Mouse (Mus musculus) forebrain, embryonic 12.5 days (tissue): ENCODE measurements around the gene Adamts4. TPM values are rescaled to one million over a fixed set of nuclear protein-coding genes. Genes with fewer than 3 reads are reported as not detected.

ENCODE experiments used
- ATAC-seq: fragments of 200-750 bp; cut with Nextera tagmentation; 2 replicates; pipeline ENCODE4 v1.8.0; 2017; ENCODE audit warnings: moderate TSS enrichment; ENCODE audit not compliant: low FRiP score
- H3K27ac ChIP-seq: fragments of 300-500 bp; sonication (generic); 2 replicates; pipeline ENCODE4 v1.5.1; 2016; ENCODE audit warnings: mild to moderate bottlenecking
- H3K27me3 ChIP-seq: fragments of 300-500 bp; sonication (generic); 2 replicates; pipeline ENCODE4 v1.6.1; 2016; ENCODE audit warnings: mild to moderate bottlenecking
- H3K36me3 ChIP-seq: fragments of 300-500 bp; sonication (generic); replicated peaks from 2 replicates; pipeline ENCODE4 v1.6.1; 2016; ENCODE audit warnings: mild to moderate bottlenecking
- H3K4me1 ChIP-seq: fragments of 300-500 bp; sonication (generic); 2 replicates; pipeline ENCODE4 v1.6.1; 2016
- H3K4me2 ChIP-seq: fragments of 300-500 bp; sonication (generic); 2 replicates; pipeline ENCODE4 v1.6.1; 2016; ENCODE audit warnings: mild to moderate bottlenecking, moderate library complexity
- H3K4me3 ChIP-seq: fragments of 300-500 bp; sonication (generic); replicated peaks from 2 replicates; pipeline ENCODE4 v1.5.1; 2016; ENCODE audit warnings: mild to moderate bottlenecking
- H3K9ac ChIP-seq: fragments of 300-500 bp; sonication (generic); 2 replicates; pipeline ENCODE4 v1.6.1; 2016; ENCODE audit warnings: mild to moderate bottlenecking
- H3K9me3 ChIP-seq: fragments of 300-500 bp; sonication (generic); 2 replicates; pipeline ENCODE4 v1.6.1; 2016
- WGBS: fragments of 180-500 bp; shearing (Covaris S2); methylation state at CpG from one replicate; pipeline ENCODE4 v1.1.7; 2016; 5-methylcytosine and 5-hydroxymethylcytosine counted together
- polyA plus RNA-seq: library from polyadenylated mRNA; unstranded; fragments of >200 nt; fragmentation: Nextera tagmentation; extraction: Ambion mirVana; gene quantifications from 2 replicates; pipeline ENCODE4 v1.2.1, GENCODE M21; 2016

Adamts4 gene
- polyA plus RNA-seq, 1 experiment from 2014 or later: 8.9 TPM

DNA sequence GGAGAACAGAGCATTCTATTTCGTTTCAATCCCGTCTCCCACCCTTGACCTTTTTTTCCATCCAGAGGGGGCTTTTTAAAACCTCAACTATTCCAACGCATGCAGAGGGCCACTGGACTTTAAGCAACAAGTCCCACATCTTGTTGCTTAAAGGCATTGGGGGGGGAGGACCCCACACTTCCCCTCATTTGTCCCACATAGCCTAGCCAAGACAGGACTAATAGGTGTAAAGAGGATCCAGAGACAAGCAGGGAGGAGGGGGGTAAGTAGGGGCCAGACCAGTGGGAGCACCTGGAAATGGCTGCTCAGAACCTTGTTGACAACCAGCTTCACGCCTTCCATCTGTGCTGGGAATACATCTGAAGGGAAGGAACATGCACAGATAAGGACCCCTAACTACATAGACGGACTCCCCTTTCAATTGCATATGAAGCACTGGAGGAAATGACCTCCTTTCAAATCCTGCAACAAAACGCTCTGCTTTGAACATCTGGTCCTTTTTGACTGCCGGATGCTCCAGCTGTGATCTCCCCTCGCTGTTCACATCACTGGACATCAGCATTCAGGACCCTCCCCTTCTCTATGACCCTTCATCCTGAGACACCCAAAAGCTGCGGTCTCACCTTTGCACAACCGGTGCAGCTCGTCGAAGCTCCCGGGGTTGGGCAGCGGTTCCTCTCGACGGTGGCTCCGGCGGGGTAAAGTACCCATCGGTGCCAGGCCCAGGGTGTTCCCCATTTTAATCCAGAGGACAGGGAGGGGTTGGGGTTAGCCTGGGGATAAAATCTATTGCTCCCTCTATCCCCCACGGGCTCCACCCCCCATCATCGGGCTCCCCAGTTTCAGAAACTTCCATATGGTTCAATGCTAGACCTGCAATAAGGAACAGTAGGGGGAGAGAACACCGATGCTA lies 28.7 kb upstream of the Adamts4 start:
- Histone ChIP-seq H3K4me2 (peak overlapping the region; percentile 86), H3K27ac (0 out of 2 replicates have a peak overlapping the region, but pooled peaks have one; percentile 26), H3K4me3 (peak overlapping the region; percentile 55), H3K27me3 (no peaks in the 10 kb centered on the region), H3K9ac (peak overlapping the region; percentile 61), H3K9me3 (no peaks in the 10 kb centered on the region), H3K4me1 (peaks cover 13% of the 10 kb centered on the region), H3K36me3 (peaks cover 23% of the 10 kb centered on the region)
- 5% methylated on average over 22 of the region's 22 CpGs for WGBS
- peak; percentile 34 for ATAC-seq

DNA sequence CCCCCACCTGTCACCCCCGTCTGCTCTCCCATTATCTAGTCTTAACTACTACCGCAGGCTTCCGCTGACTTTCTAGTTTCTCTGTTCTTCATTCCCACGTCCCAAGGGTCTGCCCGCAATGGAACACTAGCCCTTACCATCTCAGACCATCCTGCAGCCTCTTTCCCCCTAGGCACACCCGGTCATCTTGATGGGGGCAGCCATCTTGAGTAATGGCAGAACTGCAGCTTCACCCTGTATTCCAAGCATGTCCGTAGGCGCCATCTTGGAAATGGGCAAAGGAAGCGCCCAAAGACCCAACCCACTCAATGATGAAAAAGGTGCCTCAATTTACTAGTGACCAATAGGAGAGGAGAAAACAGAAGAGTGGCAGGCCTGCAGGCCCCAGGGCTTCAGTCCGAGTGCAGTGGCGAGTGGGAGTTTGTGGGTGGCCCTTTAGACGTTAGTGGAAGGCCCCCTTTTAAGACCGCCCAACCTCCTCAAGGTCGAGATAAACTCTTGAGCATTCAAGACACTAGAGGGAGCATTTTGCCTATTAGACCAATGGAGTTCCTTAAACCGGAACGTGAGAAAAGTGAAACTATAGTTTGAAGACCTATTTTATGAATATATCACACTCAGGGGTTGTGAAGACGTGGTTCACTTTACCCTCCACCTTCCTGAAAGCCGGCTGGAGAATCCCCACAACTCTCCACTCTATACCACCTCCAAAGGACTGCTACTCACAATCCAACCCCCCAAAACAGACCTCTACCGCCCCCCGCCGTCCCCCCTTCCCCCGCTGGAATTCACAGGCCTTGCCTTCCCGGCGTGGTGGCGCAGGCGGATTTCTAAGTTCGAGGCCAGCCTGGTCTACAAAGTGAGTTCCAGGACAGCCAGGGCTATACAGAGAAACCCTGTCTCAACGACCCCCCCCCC lies 27.7 kb upstream of the Adamts4 start, which contains the start of gene Tomm40l:
Gene Tomm40l, minus strand, starts transcription at position 277 of the 918 bp plus-strand sequence.
- 3% methylated on average over 28 of the region's 28 CpGs for WGBS
- ATAC-seq: peak; percentile 98
- Histone ChIP-seq H3K27me3 (no peaks in the 10 kb centered on the region), H3K4me1 (peaks cover 13% of the 10 kb centered on the region), H3K4me3 (peak within 1 kb of the TSS; percentile 55), H3K9ac (peak within 1 kb of the TSS; percentile 61), H3K9me3 (no peaks in the 10 kb centered on the region), H3K4me2 (peak within 1 kb of the TSS; percentile 86), H3K36me3 (peaks cover 23% of the 10 kb centered on the region), H3K27ac (peak within 1 kb of the TSS; percentile 85)

DNA sequence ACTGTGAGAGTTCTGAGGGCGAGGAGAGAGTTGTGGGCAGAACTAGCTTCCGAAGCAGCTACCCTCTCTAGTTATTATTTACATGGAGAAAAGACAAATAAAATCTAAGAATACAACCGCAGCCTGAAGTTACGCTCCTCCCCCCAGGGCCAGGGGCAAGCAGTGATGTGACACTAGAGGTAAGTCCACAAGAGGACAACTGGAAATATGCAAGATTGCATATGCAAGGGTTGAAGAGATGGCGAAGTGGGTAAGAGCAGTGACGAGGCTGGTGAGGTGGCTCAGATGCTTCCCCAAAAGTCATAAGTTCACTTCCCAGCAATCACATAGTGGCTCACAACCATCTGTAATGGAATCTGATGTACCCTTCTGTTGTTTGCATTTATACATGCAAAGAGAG lies 27.1 kb upstream of the Adamts4 start:
- peak overlapping the region; percentile 85 for H3K27ac ChIP-seq
- 82% methylated on average over 6 of the region's 6 CpGs for WGBS

DNA sequence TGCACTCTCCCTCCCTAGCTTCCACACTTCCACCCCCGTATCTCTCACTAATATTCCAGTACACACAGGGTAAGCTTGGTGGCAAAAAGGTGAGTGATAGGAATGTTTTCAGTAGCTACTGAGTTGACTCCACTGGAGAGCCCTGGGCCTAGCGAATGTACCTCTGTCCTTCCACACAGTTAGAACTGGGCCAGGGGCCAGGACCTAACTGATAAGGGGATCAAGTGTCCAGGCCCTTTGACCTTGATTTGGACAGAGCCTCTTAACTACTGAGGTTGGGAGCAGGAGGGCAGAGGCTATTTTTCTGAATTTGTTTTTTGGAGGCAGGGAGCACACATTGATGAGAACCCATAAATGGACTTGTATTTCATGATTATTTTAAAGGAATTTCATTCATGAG lies 26.4 kb upstream of the Adamts4 start:
- WGBS: 90% methylated on average over 2 of the region's 2 CpGs
- no peak for ATAC-seq
- H3K9ac ChIP-seq: no peak overlapping the region

More for the DNA sequence above, 27.1 kb upstream of the Adamts4 start:
- peak overlapping the region; percentile 33; the same call in 1 of the 2 replicates for H3K9ac ChIP-seq
- H3K4me1 ChIP-seq: peaks cover 13% of the 10 kb centered on the region
- no peaks in the 10 kb centered on the region for H3K27me3 ChIP-seq
- H3K4me2 ChIP-seq: peak overlapping the region; percentile 86
- no peak for ATAC-seq
- H3K9me3 ChIP-seq: no peaks in the 10 kb centered on the region
- H3K4me3 ChIP-seq: peak overlapping the region; percentile 55
- H3K36me3 ChIP-seq: peaks cover 20% of the 10 kb centered on the region

DNA sequence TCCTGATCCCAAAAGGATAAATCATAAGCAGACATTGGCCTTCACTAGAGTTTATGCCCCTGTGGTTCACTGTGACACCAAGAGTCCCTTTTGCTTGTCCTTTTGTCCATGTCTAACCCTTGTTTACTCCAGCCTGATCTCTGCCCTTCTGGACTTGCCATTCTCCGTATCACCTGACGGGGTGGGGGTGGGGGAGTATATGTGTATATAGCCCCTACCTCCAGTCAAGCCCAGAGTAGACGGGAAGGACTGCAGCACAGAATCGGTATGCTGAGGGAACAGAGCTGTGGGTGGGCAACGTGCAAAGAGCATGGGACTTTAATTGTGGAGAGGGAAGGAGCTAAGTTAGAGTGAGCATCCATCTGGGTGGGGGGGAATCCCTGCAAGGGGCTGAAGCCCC lies 25.4 kb upstream of the Adamts4 start, which contains the start of gene Apoa2:
Gene Apoa2, plus strand, starts transcription at position 198 of the 400 bp plus-strand sequence.
- no peaks in the 10 kb centered on the region for H3K9me3 ChIP-seq
- WGBS: 82% methylated on average over 5 of the region's 5 CpGs
- no peak within 1 kb of the TSS for H3K4me2 ChIP-seq
- H3K4me3 ChIP-seq: no peak within 1 kb of the TSS
- ATAC-seq: no peak
- no peak within 1 kb of the TSS for H3K27ac ChIP-seq
- H3K36me3 ChIP-seq: peaks cover 6% of the 10 kb centered on the region
- peaks cover 18% of the 10 kb centered on the region for H3K4me1 ChIP-seq
- H3K9ac ChIP-seq: no peak within 1 kb of the TSS
- no peaks in the 10 kb centered on the region for H3K27me3 ChIP-seq

More for the DNA sequence above, 26.4 kb upstream of the Adamts4 start:
- H3K27me3 ChIP-seq: no peaks in the 10 kb centered on the region
- no peak overlapping the region for H3K27ac ChIP-seq
- no peaks in the 10 kb centered on the region for H3K9me3 ChIP-seq
- H3K4me2 ChIP-seq: no peak overlapping the region
- peaks cover 13% of the 10 kb centered on the region for H3K4me1 ChIP-seq
- no peak overlapping the region for H3K4me3 ChIP-seq
- peaks cover 14% of the 10 kb centered on the region for H3K36me3 ChIP-seq

DNA sequence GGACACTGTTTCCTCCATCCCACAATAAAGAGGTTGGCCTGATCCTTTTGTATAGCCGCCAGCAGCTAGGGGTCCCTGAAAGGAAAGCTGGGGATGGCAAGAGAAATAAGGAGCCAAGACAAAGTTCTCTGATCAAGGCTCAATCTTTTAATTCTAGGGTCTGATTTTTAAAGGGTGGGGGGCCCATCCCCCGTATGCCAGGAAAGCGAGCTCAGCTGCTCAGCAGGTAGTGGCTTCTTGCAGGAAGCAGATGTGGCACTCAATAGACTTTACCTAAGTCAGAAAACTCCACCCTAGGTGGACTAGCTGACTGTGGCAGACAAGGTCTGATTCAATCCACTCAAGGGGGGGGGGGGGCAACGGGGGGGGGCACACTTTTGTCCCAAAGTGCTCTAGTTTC lies 23.4 kb upstream of the Adamts4 start:
- no peak for ATAC-seq
- H3K4me2 ChIP-seq: no peak overlapping the region
- WGBS: 38% methylated on average over 4 of the region's 4 CpGs

DNA sequence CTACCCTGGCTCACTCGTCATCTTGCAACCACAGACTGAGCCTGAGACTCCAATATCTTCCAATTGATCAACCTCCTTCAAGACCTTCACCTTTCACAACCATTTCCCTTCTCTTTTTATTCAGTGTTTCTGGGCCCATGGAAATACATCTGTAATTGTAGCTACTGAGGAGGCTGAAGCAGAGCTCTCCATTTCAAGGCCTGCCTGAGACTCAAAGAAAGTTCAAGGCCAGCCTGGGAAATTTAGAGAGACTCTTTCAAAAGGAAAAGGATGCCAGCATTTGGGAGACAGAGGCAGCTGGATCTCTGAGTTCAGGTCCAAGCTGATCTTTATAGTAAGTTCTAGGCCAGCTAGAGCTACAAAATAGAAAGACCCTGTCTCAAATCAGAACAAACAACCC lies 22.3 kb upstream of the Adamts4 start:
- Histone ChIP-seq H3K9ac (no peak overlapping the region), H3K4me1 (peaks cover 7% of the 10 kb centered on the region), H3K27me3 (no peaks in the 10 kb centered on the region), H3K4me2 (no peak overlapping the region), H3K27ac (no peak overlapping the region), H3K9me3 (no peaks in the 10 kb centered on the region), H3K4me3 (no peak overlapping the region), H3K36me3 (no peaks in the 10 kb centered on the region)
- no peak for ATAC-seq
- 95% methylated on average over 1 of the region's 1 CpGs for WGBS

More for the DNA sequence above, 23.4 kb upstream of the Adamts4 start:
- Histone ChIP-seq H3K9ac (no peak overlapping the region), H3K4me3 (no peak overlapping the region), H3K27ac (no peak overlapping the region), H3K9me3 (no peaks in the 10 kb centered on the region), H3K36me3 (no peaks in the 10 kb centered on the region), H3K4me1 (peaks cover 9% of the 10 kb centered on the region), H3K27me3 (no peaks in the 10 kb centered on the region)

DNA sequence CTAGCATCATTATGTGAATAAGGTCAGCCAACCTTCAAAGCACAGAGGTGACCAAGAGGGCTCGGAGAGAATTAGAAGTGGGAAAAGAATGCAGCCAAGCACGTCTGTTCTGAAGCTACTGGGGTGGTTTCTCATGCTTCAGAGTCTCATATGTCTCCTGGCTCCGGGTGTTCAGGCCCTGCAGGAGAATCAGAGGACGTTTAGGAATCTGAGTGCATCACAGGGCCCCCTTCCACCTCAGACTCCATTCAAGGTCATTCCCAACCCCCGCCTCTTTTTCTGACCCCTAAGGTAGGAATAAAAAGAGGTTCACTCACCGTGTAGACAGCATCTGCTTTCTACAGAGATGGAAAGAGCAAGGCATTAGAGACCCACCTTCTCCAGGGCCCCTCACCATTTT lies 20.5 kb upstream of the Adamts4 start:
- no peak overlapping the region for H3K9ac ChIP-seq
- no peak for ATAC-seq
- H3K27me3 ChIP-seq: no peaks in the 10 kb centered on the region
- WGBS: 39% methylated on average over 6 of the region's 6 CpGs
- H3K36me3 ChIP-seq: peaks cover 16% of the 10 kb centered on the region
- no peaks in the 10 kb centered on the region for H3K9me3 ChIP-seq
- H3K27ac ChIP-seq: no peak overlapping the region
- peaks cover 6% of the 10 kb centered on the region; the same call in 1 of the 2 replicates for H3K4me1 ChIP-seq
- no peak overlapping the region for H3K4me3 ChIP-seq
- no peak overlapping the region for H3K4me2 ChIP-seq

DNA sequence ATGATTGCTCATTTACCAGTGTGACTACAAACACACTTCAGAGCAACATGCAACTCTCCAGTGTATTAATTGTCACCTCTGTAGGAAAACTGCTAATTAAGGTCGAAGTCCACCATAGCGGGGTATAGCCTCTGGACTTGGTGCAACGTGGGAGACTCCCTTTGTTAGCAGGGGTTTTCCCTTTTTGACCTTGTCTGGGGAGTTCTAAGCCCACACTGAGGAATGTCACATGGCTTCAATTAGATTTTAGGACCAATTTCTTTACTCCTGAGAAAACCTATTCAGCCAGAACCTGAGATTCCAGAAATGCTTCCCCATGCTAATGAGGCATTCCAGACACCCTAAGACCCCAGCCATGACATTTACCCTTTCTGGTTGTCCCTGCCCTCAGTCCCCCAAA lies 20.0 kb upstream of the Adamts4 start:
- no peak overlapping the region for H3K4me2 ChIP-seq
- H3K27me3 ChIP-seq: no peaks in the 10 kb centered on the region
- H3K27ac ChIP-seq: no peak overlapping the region
- no peak for ATAC-seq
- peaks cover 21% of the 10 kb centered on the region for H3K36me3 ChIP-seq
- no peak overlapping the region for H3K9ac ChIP-seq
- peaks cover 6% of the 10 kb centered on the region; the same call in 1 of the 2 replicates for H3K4me1 ChIP-seq
- H3K4me3 ChIP-seq: no peak overlapping the region
- 29% methylated on average over 3 of the region's 3 CpGs for WGBS
- no peaks in the 10 kb centered on the region for H3K9me3 ChIP-seq

DNA sequence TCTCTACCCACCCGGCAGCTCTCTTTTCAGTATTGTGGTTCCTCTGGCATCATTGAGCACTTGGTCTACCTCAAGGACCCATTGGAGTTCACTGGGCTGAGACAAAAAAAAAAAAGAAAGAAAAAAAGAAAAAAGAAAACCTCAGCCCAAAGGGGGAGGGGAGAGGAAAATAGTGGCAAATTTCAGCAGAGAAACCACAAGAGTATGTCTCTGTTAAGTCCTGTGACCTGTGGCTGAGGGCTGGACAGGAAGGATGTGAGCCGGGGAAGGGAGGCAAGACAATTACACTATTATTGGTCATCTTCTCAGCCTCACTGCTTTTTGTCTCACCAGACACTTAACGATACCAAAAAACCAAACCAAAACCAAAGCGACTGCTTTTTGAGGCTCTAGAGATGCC lies 18.4 kb upstream of the Adamts4 start:
- H3K4me1 ChIP-seq: peaks cover 6% of the 10 kb centered on the region; the same call in 1 of the 2 replicates
- no peaks in the 10 kb centered on the region for H3K27me3 ChIP-seq
- no peak overlapping the region for H3K9ac ChIP-seq
- H3K9me3 ChIP-seq: no peaks in the 10 kb centered on the region
- ATAC-seq: no peak
- no peak overlapping the region for H3K27ac ChIP-seq
- no peak overlapping the region for H3K4me2 ChIP-seq
- peaks cover 36% of the 10 kb centered on the region for H3K36me3 ChIP-seq
- no peak overlapping the region for H3K4me3 ChIP-seq
- WGBS: 72% methylated on average over 4 of the region's 4 CpGs

DNA sequence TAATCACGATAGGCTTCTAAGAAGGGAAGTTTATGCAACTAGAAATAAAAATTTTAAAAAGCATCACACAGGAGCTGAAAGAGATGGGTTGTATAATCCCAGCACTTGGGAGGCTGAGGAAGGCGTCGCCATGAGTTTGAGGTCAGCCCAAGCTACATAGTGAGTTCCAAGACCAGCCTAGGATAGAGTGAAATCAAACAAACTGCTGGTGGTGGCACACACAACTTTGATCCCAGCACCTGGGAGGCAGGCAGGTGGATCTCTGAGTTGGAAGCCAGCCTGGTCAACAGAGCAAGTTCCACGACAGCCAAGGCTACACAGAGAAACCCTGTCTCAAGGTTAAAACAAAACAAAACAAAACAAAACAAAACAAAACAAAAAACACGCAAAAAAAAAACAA lies 17.9 kb upstream of the Adamts4 start:
- ATAC-seq: no peak
- no peak overlapping the region for H3K27ac ChIP-seq
- H3K27me3 ChIP-seq: no peaks in the 10 kb centered on the region
- H3K9ac ChIP-seq: no peak overlapping the region
- H3K4me2 ChIP-seq: no peak overlapping the region
- H3K36me3 ChIP-seq: peaks cover 41% of the 10 kb centered on the region
- no peaks in the 10 kb centered on the region for H3K9me3 ChIP-seq
- H3K4me3 ChIP-seq: no peak overlapping the region
- WGBS: 84% methylated on average over 5 of the region's 5 CpGs
- peaks cover 6% of the 10 kb centered on the region; the same call in 1 of the 2 replicates for H3K4me1 ChIP-seq
